ENCODE assay signal across 7 mouse cellular contexts in the genomic region with DNA sequence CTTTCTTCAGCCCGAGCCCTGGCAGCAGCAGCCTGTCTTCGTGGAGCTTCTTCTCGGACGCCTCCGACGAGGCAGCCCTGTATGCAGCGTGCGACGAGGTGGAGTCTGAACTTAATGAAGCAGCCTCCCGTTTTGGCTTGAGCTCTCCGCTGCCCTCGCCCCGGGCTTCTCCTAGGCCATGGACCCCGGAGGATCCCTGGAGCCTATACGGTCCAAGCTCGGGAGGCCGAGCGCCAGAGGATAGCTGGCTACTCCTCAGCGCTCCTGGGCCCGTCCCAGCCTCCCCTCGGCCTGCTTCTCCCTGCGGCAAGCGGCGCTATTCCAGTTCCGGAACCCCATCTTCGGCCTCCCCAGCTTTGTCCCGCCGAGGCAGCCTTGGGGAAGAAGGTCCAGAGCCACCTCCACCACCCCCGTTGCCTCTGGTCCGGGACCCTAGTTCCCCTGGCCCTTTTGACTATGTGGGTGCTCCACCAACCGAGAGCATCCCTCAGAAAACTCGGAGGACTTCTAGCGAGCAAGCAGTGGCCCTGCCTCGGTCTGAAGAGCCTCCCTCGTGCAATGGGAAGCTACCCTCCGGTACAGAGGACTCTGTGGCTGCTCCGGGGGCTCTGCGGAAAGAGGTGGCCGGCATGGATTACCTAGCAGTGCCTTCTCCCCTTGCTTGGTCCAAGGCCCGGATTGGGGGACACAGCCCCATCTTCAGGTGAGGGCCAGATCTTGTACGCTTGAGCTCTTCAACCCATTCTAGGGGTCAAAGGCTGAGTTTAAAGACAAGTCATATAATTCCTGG. TPM values are rescaled to one million over a fixed set of nuclear protein-coding genes. Genes with fewer than 3 reads are reported as not detected.
DNase-seq lines count a peak whose midpoint lies in the region; ATAC-seq and TF ChIP-seq lines count a peak whose summit lies in the region.

No protein-coding gene starts in this region.

- peak overlapping the region; percentile 71 for H3K4me3 ChIP-seq in lung, embryonic 15.5 days
- no peak overlapping the region for H3K4me3 ChIP-seq in lung, adult 2 months (replicated peaks; ENCODE audit: extremely low read depth, low read depth, low read length)
- 0 out of 2 replicates have a peak overlapping the region, but pooled peaks have one; percentile 2 for H3K4me3 ChIP-seq in liver, postnatal 0 days (ENCODE audit: low read depth, low read length)

- no peak for TF ChIP-seq CTCF in lung, adult 2 months (IDR thresholded peaks at IDR 0.05; ENCODE audit: insufficient read depth, low read length)
- no peak for TF ChIP-seq CTCF in liver, postnatal 0 days (IDR thresholded peaks at IDR 0.05; ENCODE audit: low read depth)

- intact Hi-C loops in heart, postnatal 36 days (cut with DNase I): no loop called here

- H3K27me3 ChIP-seq in lung, embryonic 15.5 days: no peaks in the 10 kb centered on the region
- H3K27me3 ChIP-seq in liver, postnatal 0 days (ENCODE audit: insufficient read depth, low read length): peaks cover 52% of the 10 kb centered on the region

- ATAC-seq in lung, embryonic 15.5 days (ENCODE audit: borderline replicate concordance, extremely low read depth, low FRiP score, low TSS enrichment): no peak
- peak; percentile 39; the same call in 1 of the 2 replicates for ATAC-seq in erythroid progenitor cell, adult 5-6 weeks (replicated peaks; ENCODE audit: low FRiP score, poor library complexity, severe bottlenecking)
- ATAC-seq in liver, postnatal 0 days: no peak
- ATAC-seq in megakaryocyte, adult 5-6 weeks (ENCODE audit: poor library complexity, severe bottlenecking): no peak

- DNase-seq in lung, adult 2 months: no peak
- peak; percentile 24 to 43 for DNase-seq in heart, postnatal 36 days
- no peak for DNase-seq in liver, postnatal 0 days
- no peak for DNase-seq in spleen, postnatal 14 days (ENCODE audit: low spot score in 2 of 2)

- H3K4me2 ChIP-seq in lung, embryonic 15.5 days: peak overlapping the region; percentile 79
- peak overlapping the region; percentile 6; the same call in 1 of the 2 replicates for H3K4me2 ChIP-seq in liver, postnatal 0 days (ENCODE audit: low read depth, low read length)

- TF ChIP-seq POLR2A in lung, adult 2 months (IDR thresholded peaks at IDR 0.05; ENCODE audit: borderline replicate concordance, extremely low read depth, low read depth, low read length): no peak

- no peaks in the 10 kb centered on the region for H3K9me3 ChIP-seq in lung, embryonic 15.5 days
- H3K9me3 ChIP-seq in liver, postnatal 0 days (ENCODE audit: low read length): no peaks in the 10 kb centered on the region

- peaks cover 42% of the 10 kb centered on the region for H3K36me3 ChIP-seq in lung, embryonic 15.5 days
- no peaks in the 10 kb centered on the region for H3K36me3 ChIP-seq in liver, postnatal 0 days (replicated peaks; ENCODE audit: insufficient read depth, low read length)

- WGBS in lung, embryonic 15.5 days: 17% methylated on average over 41 of the region's 41 CpGs
- WGBS in lung, adult 2 months: 58% methylated on average over 41 of the region's 41 CpGs
- 23% methylated on average over 41 of the region's 41 CpGs for WGBS in liver, postnatal 0 days (ENCODE audit: insufficient replicate concordance)

- no peak for TF ChIP-seq EP300 in liver, postnatal 0 days (IDR thresholded peaks at IDR 0.05; ENCODE audit: low read depth)

- peaks cover 61% of the 10 kb centered on the region for H3K4me1 ChIP-seq in lung, embryonic 15.5 days
- peaks cover 3% of the 10 kb centered on the region; the same call in 1 of the 2 replicates for H3K4me1 ChIP-seq in lung, adult 2 months (ENCODE audit: control insufficient read depth, insufficient read depth, low read length)
- H3K4me1 ChIP-seq in liver, postnatal 0 days (ENCODE audit: insufficient read depth): peaks cover 15% of the 10 kb centered on the region

- peak overlapping the region; percentile 99 for H3K27ac ChIP-seq in lung, embryonic 15.5 days
- no peak overlapping the region for H3K27ac ChIP-seq in liver, postnatal 0 days (ENCODE audit: low read depth)

- H3K9ac ChIP-seq in lung, embryonic 15.5 days: peak overlapping the region; percentile 86
- no peak overlapping the region for H3K9ac ChIP-seq in liver, postnatal 0 days (replicated peaks)

RNA-seq across cellular contexts. Expression of gene Nfatc4, which starts 3.8 kb away (rescaled TPM):
- polyA plus RNA-seq in lung, embryonic 15.5 days (2015; fragmentation: Nextera tagmentation; extraction: Ambion mirVana): 50.9 and 52.7 TPM in 2 replicates
- 26.4 and 27.3 TPM in 2 replicates for polyA plus RNA-seq in lung, adult 2 months (2012; rRNA removed)
- not detected in 2 replicates for total RNA-seq in erythroid progenitor cell, adult 5-6 weeks (2015; ENCODE audit: low replicate concordance)
- total RNA-seq in erythroid progenitor cell, adult 5-6 weeks (2017; ENCODE audit: low replicate concordance): not detected in 2 replicates
- total RNA-seq in heart, postnatal 36 days (2021): 1 to 10 TPM; 5.0 to 5.1 TPM
- 0.41 and 0.63 TPM in 2 replicates for polyA plus RNA-seq in liver, postnatal 0 days (2015; fragmentation: Nextera tagmentation; extraction: Ambion mirVana)
- not detected in 2 replicates for total RNA-seq in megakaryocyte, adult 5-6 weeks (2015)
- not detected in 2 replicates for total RNA-seq in megakaryocyte, adult 5-6 weeks (2017)

RNA-seq across cellular contexts. Expression of gene Nynrin, which starts 27.1 kb away (rescaled TPM):
- polyA plus RNA-seq in lung, embryonic 15.5 days (2015; fragmentation: Nextera tagmentation; extraction: Ambion mirVana): 19.5 and 19.7 TPM in 2 replicates
- 9.4 and 12.4 TPM in 2 replicates for polyA plus RNA-seq in lung, adult 2 months (2012; rRNA removed)
- under 0.01 and 4.2 TPM in 2 replicates for total RNA-seq in erythroid progenitor cell, adult 5-6 weeks (2015; ENCODE audit: low replicate concordance)
- 0.26 and 0.45 TPM in 2 replicates for total RNA-seq in erythroid progenitor cell, adult 5-6 weeks (2017; ENCODE audit: low replicate concordance)
- total RNA-seq in heart, postnatal 36 days (2021): 10 to 100 TPM in 1 of 2 experiments, 1 to 10 TPM in 1; 9.5 to 10.5 TPM
- 0.63 and 0.70 TPM in 2 replicates for polyA plus RNA-seq in liver, postnatal 0 days (2015; fragmentation: Nextera tagmentation; extraction: Ambion mirVana)
- total RNA-seq in megakaryocyte, adult 5-6 weeks (2015): 1.1 and 1.6 TPM in 2 replicates
- total RNA-seq in megakaryocyte, adult 5-6 weeks (2017): 1.4 and 1.5 TPM in 2 replicates

RNA-seq across cellular contexts. Expression of gene Ripk3, which starts 38.1 kb away (rescaled TPM):
- polyA plus RNA-seq in lung, embryonic 15.5 days (2015; fragmentation: Nextera tagmentation; extraction: Ambion mirVana): 43.4 and 45.6 TPM in 2 replicates
- 7.5 and 10.0 TPM in 2 replicates for polyA plus RNA-seq in lung, adult 2 months (2012; rRNA removed)
- total RNA-seq in erythroid progenitor cell, adult 5-6 weeks (2015; ENCODE audit: low replicate concordance): 18.4 and 28.1 TPM in 2 replicates
- 2.3 and 33.1 TPM in 2 replicates for total RNA-seq in erythroid progenitor cell, adult 5-6 weeks (2017; ENCODE audit: low replicate concordance)
- 1 to 10 TPM; 3.0 to 5.1 TPM for total RNA-seq in heart, postnatal 36 days (2021)
- 9.6 and 10.3 TPM in 2 replicates for polyA plus RNA-seq in liver, postnatal 0 days (2015; fragmentation: Nextera tagmentation; extraction: Ambion mirVana)
- total RNA-seq in megakaryocyte, adult 5-6 weeks (2015): 79.0 and 82.5 TPM in 2 replicates
- total RNA-seq in megakaryocyte, adult 5-6 weeks (2017): 24.2 and 30.0 TPM in 2 replicates

RNA-seq across cellular contexts. Expression of gene Adcy4, which starts 42.9 kb away (rescaled TPM):
- 14.3 and 18.0 TPM in 2 replicates for polyA plus RNA-seq in lung, embryonic 15.5 days (2015; fragmentation: Nextera tagmentation; extraction: Ambion mirVana)
- polyA plus RNA-seq in lung, adult 2 months (2012; rRNA removed): 157 and 169 TPM in 2 replicates
- not detected in 2 replicates for total RNA-seq in erythroid progenitor cell, adult 5-6 weeks (2015; ENCODE audit: low replicate concordance)
- not detected in 2 replicates for total RNA-seq in erythroid progenitor cell, adult 5-6 weeks (2017; ENCODE audit: low replicate concordance)
- total RNA-seq in heart, postnatal 36 days (2021): 10 to 100 TPM; 18.0 to 21.0 TPM
- 1.5 and 1.7 TPM in 2 replicates for polyA plus RNA-seq in liver, postnatal 0 days (2015; fragmentation: Nextera tagmentation; extraction: Ambion mirVana)
- total RNA-seq in megakaryocyte, adult 5-6 weeks (2015): not detected in 2 replicates
- total RNA-seq in megakaryocyte, adult 5-6 weeks (2017): 0.15 TPM in 1 of 2 replicates, not detected in the other

RNA-seq across cellular contexts. Expression of gene Cbln3, which starts 57.4 kb away (rescaled TPM):
- 0.88 and 1.2 TPM in 2 replicates for polyA plus RNA-seq in lung, embryonic 15.5 days (2015; fragmentation: Nextera tagmentation; extraction: Ambion mirVana)
- 0.15 and 0.34 TPM in 2 replicates for polyA plus RNA-seq in lung, adult 2 months (2012; rRNA removed)
- total RNA-seq in erythroid progenitor cell, adult 5-6 weeks (2015; ENCODE audit: low replicate concordance): 0.42 TPM in 1 of 2 replicates, not detected in the other
- not detected in 2 replicates for total RNA-seq in erythroid progenitor cell, adult 5-6 weeks (2017; ENCODE audit: low replicate concordance)
- under 1 TPM in 1 of 2 experiments, not detected in 1; 0.19 TPM for total RNA-seq in heart, postnatal 36 days (2021)
- polyA plus RNA-seq in liver, postnatal 0 days (2015; fragmentation: Nextera tagmentation; extraction: Ambion mirVana): 0.29 and 0.40 TPM in 2 replicates
- 0.40 TPM in 1 of 2 replicates, not detected in the other for total RNA-seq in megakaryocyte, adult 5-6 weeks (2015)
- 0.44 TPM in 1 of 2 replicates, not detected in the other for total RNA-seq in megakaryocyte, adult 5-6 weeks (2017)

Comparison
In these comparisons a context has a peak if more than half of its experiments do, and no peak if none do; other contexts are left out.
1. DNase-seq: peak in heart, postnatal 36 days (2 of 2); none in lung, adult 2 months (single experiment), liver, postnatal 0 days (single experiment) and spleen, postnatal 14 days (0 of 2).
2. RNA of gene Nfatc4, which starts 3.8 kb away (total RNA-seq): 5.0 to 5.1 TPM in heart, postnatal 36 days; not detected in erythroid progenitor cell, adult 5-6 weeks and not detected in megakaryocyte, adult 5-6 weeks; every median in the first group is over 4 times any median in the second.